Mouse (Mus musculus): ENCODE data around the gene Fzd7. TPM values are rescaled to one million over a fixed set of nuclear protein-coding genes. Genes with fewer than 3 reads are reported as not detected.
"Not testable (repeated sequence)": the region's sequence is repeated elsewhere in the genome, so short reads cannot be mapped to it uniquely, and the experiment has no call there.

Gene Fzd7
- polyA plus RNA-seq, 1 experiment from 2014 or later: 1.0 TPM

- H3K9me3 ChIP-seq (replicated peaks; ENCODE audit: control insufficient read depth, low read length); H3K36me3 ChIP-seq (ENCODE audit: control insufficient read depth, insufficient read depth); ATAC-seq (ENCODE audit: low read depth); H3K27ac ChIP-seq (ENCODE audit: low read length); H3K4me3 ChIP-seq (ENCODE audit: low read depth, low read length); H3K9ac ChIP-seq (ENCODE audit: low read depth, low read length); H3K27me3 ChIP-seq (ENCODE audit: control insufficient read depth, insufficient read depth, low read depth, low read length); H3K4me2 ChIP-seq (ENCODE audit: low read depth, low read length); H3K4me1 ChIP-seq (ENCODE audit: control insufficient read depth, low read depth, low read length): not testable (repeated sequence)
- WGBS (ENCODE audit: insufficient replicate concordance): 83% methylated on average over 14 of the region's 14 CpGs
These were observed 39.5 kb upstream of the Fzd7 start for GRCm38 (mm10) chr1:59442721-59443120.

DNA sequence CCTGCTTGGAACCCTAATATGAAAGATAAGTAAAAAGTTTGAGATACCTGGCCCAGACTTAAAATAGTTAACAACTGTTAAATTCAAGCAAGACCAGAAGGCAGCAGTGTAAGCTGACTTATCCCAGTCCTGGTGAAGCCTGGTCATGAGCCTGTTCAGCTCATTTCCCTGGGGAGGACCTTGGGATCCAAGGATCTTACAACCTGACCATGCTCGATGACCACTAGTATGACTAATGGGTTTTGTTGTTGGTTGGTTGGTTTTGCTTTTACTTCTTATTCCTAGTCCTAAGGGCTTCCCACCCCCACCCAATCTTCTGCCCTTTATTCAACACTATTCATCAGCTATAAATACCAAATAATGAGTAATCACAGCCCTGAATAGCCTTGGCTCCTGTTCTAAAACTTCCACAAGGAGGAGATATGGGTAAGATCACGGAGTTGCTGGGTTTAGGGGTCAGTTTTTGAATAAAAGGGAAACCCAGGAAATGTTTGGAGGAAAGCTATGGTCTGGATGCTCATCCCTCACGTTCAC is 38.0 kb upstream of the Fzd7 start:
- Histone ChIP-seq H3K4me3 (ENCODE audit: low read depth, low read length) (no peak overlapping the region), H3K9ac (ENCODE audit: low read depth, low read length) (no peak overlapping the region), H3K4me1 (ENCODE audit: control insufficient read depth, low read depth, low read length) (no peaks in the 10 kb centered on the region), H3K27ac (ENCODE audit: low read length) (no peak overlapping the region), H3K27me3 (ENCODE audit: control insufficient read depth, insufficient read depth, low read depth, low read length) (no peaks in the 10 kb centered on the region), H3K9me3 (replicated peaks; ENCODE audit: control insufficient read depth, low read length) (no peaks in the 10 kb centered on the region), H3K4me2 (ENCODE audit: low read depth, low read length) (no peak overlapping the region), H3K36me3 (ENCODE audit: control insufficient read depth, insufficient read depth) (no peaks in the 10 kb centered on the region)
- WGBS (ENCODE audit: insufficient replicate concordance): 53% methylated on average over 3 of the region's 3 CpGs
- no peak for ATAC-seq (ENCODE audit: low read depth)

- H3K4me2 ChIP-seq (ENCODE audit: low read depth, low read length): no peak overlapping the region
- no peaks in the 10 kb centered on the region for H3K27me3 ChIP-seq (ENCODE audit: control insufficient read depth, insufficient read depth, low read depth, low read length)
- H3K27ac ChIP-seq (ENCODE audit: low read length): no peak overlapping the region
- no peaks in the 10 kb centered on the region for H3K4me1 ChIP-seq (ENCODE audit: control insufficient read depth, low read depth, low read length)
- no peak overlapping the region for H3K9ac ChIP-seq (ENCODE audit: low read depth, low read length)
- H3K4me3 ChIP-seq (ENCODE audit: low read depth, low read length): no peak overlapping the region
- 72% methylated on average over 5 of the region's 5 CpGs for WGBS (ENCODE audit: insufficient replicate concordance)
- H3K9me3 ChIP-seq (replicated peaks; ENCODE audit: control insufficient read depth, low read length): no peaks in the 10 kb centered on the region
- H3K36me3 ChIP-seq (ENCODE audit: control insufficient read depth, insufficient read depth): no peaks in the 10 kb centered on the region
- ATAC-seq (ENCODE audit: low read depth): no peak
These were observed 37.0 kb upstream of the Fzd7 start for GRCm38 (mm10) chr1:59445242-59445641.

DNA sequence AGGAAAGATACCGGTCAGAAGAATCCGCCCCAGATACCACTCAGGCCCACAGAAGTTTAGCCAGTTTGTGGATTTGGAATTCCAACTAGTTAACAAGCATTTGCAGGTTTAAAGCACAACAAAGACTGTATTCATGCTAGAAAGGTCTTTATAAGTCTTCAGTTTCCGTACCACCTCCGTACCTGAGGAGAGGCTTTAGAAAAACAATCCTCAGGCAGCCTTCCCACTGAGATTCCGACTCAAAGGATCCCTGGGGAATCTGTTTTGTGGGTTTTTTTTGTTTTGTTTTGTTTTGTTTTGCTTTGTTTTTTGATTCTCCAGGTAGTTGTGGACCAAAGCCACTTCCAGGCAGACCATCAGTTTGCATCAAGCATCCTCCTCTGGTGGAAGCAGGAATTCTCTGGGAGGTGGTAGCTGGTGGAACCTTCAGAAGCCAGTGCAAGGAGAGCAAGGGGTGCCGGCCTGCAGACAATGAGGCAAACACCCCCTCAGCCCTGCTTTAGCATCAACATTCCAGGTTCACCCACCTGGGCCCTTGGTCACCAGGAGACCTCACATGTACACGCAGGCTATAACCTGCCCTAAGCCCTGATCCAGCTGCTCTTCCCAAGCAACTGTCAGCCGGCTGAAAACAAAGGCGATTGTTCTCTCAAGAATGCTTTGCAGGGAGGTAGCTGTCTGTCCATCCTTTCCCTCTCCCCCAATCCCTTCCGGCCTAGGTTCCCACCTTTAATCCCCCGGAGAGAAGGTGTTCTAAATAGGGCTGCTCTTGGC is 33.5 kb upstream of the Fzd7 start:
- Histone ChIP-seq H3K9ac (ENCODE audit: low read depth, low read length) (no peak overlapping the region), H3K4me2 (ENCODE audit: low read depth, low read length) (no peak overlapping the region)

DNA sequence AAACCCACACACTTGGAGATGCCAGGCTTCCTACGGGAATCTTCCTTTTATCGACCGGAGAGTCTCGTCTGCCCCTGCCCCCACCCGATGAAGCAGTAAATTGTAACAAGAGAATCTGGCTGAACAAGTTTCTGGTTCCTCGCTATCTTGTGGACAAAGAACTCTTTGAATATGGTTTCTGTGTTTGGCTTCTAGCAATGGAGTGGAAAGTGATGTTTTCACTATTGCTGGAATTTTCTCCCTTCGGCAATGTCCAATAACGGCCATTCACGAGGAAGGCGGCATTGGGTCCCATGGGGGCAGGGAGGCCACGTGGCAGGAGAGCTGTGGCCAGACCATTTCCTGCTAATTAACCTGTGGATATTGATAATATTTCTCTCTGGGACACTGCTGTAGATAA is 32.8 kb upstream of the Fzd7 start:
- WGBS (ENCODE audit: insufficient replicate concordance): 56% methylated on average over 11 of the region's 11 CpGs
- Histone ChIP-seq H3K27me3 (ENCODE audit: control insufficient read depth, insufficient read depth, low read depth, low read length) (no peaks in the 10 kb centered on the region), H3K4me3 (ENCODE audit: low read depth, low read length) (no peak overlapping the region), H3K9ac (ENCODE audit: low read depth, low read length) (no peak overlapping the region), H3K4me1 (ENCODE audit: control insufficient read depth, low read depth, low read length) (no peaks in the 10 kb centered on the region), H3K4me2 (ENCODE audit: low read depth, low read length) (no peak overlapping the region), H3K36me3 (ENCODE audit: control insufficient read depth, insufficient read depth) (no peaks in the 10 kb centered on the region), H3K9me3 (replicated peaks; ENCODE audit: control insufficient read depth, low read length) (no peaks in the 10 kb centered on the region), H3K27ac (ENCODE audit: low read length) (no peak overlapping the region)
- no peak for ATAC-seq (ENCODE audit: low read depth)

More for the DNA sequence above, 33.5 kb upstream of the Fzd7 start:
- Histone ChIP-seq H3K27ac (ENCODE audit: low read length) (no peak overlapping the region), H3K4me3 (ENCODE audit: low read depth, low read length) (no peak overlapping the region), H3K36me3 (ENCODE audit: control insufficient read depth, insufficient read depth) (no peaks in the 10 kb centered on the region), H3K4me1 (ENCODE audit: control insufficient read depth, low read depth, low read length) (no peaks in the 10 kb centered on the region), H3K27me3 (ENCODE audit: control insufficient read depth, insufficient read depth, low read depth, low read length) (no peaks in the 10 kb centered on the region), H3K9me3 (replicated peaks; ENCODE audit: control insufficient read depth, low read length) (no peaks in the 10 kb centered on the region)
- no peak for ATAC-seq (ENCODE audit: low read depth)
- 65% methylated on average over 11 of the region's 11 CpGs for WGBS (ENCODE audit: insufficient replicate concordance)

GRCm38 (mm10) chr1:59450896-59451295 is 31.3 kb upstream of the Fzd7 start:
- no peaks in the 10 kb centered on the region for H3K27me3 ChIP-seq (ENCODE audit: control insufficient read depth, insufficient read depth, low read depth, low read length)
- WGBS (ENCODE audit: insufficient replicate concordance): 71% methylated on average over 11 of the region's 11 CpGs
- no peaks in the 10 kb centered on the region for H3K4me1 ChIP-seq (ENCODE audit: control insufficient read depth, low read depth, low read length)
- H3K27ac ChIP-seq (ENCODE audit: low read length): no peak overlapping the region
- ATAC-seq (ENCODE audit: low read depth): no peak
- no peak overlapping the region for H3K9ac ChIP-seq (ENCODE audit: low read depth, low read length)
- no peaks in the 10 kb centered on the region for H3K9me3 ChIP-seq (replicated peaks; ENCODE audit: control insufficient read depth, low read length)
- H3K4me2 ChIP-seq (ENCODE audit: low read depth, low read length): no peak overlapping the region
- H3K36me3 ChIP-seq (ENCODE audit: control insufficient read depth, insufficient read depth): no peaks in the 10 kb centered on the region
- no peak overlapping the region for H3K4me3 ChIP-seq (ENCODE audit: low read depth, low read length)

DNA sequence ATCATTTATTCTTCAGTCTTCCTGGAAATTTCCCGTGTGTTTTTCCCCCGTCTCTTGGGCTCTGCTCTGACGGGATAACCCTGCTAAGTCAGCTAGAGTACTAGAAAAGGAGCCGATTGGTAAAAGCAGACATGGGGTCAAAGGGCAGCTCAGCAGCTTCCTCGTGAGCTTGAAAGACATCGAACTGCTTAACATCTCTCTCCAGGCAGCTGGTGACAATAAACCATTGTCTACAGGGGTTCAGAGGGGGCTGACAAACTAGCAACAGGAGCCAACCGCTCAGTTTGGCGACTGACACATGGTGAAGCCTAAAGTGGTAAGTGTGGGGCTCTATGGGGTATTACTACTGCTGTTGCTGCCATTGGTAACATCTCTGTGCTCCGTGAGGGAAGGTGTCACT is 30.6 kb upstream of the Fzd7 start:
- 41% methylated on average over 9 of the region's 9 CpGs for WGBS (ENCODE audit: insufficient replicate concordance)
- no peak for ATAC-seq (ENCODE audit: low read depth)

DNA sequence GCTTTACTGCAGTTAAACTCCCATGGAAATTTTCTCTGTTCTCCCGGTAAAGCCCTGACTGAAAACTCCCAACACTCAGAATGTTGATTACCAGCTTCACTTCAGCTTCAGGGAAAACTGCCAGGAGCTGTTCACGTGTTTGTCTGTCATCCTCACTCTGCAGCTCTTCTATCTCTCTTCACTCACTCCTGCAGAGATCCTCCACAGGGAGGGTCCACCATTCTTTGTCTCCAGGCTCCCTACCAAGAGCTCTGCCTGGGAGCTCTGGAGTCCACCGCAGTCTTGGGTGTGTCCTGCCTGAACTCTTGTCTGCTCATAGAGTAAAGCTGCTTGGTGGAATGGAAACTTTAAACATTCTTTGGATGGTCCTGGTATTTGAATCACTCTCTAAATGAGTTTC is 25.4 kb upstream of the Fzd7 start:
- Histone ChIP-seq H3K9me3 (replicated peaks; ENCODE audit: control insufficient read depth, low read length) (no peaks in the 10 kb centered on the region), H3K27me3 (ENCODE audit: control insufficient read depth, insufficient read depth, low read depth, low read length) (no peaks in the 10 kb centered on the region), H3K36me3 (ENCODE audit: control insufficient read depth, insufficient read depth) (no peaks in the 10 kb centered on the region), H3K27ac (ENCODE audit: low read length) (no peak overlapping the region), H3K4me3 (ENCODE audit: low read depth, low read length) (no peak overlapping the region), H3K9ac (ENCODE audit: low read depth, low read length) (no peak overlapping the region), H3K4me1 (ENCODE audit: control insufficient read depth, low read depth, low read length) (no peaks in the 10 kb centered on the region), H3K4me2 (ENCODE audit: low read depth, low read length) (no peak overlapping the region)
- 43% methylated on average over 3 of the region's 3 CpGs for WGBS (ENCODE audit: insufficient replicate concordance)
- ATAC-seq (ENCODE audit: low read depth): no peak

More for the DNA sequence above, 30.6 kb upstream of the Fzd7 start:
- Histone ChIP-seq H3K4me1 (ENCODE audit: control insufficient read depth, low read depth, low read length) (no peaks in the 10 kb centered on the region), H3K27ac (ENCODE audit: low read length) (no peak overlapping the region), H3K4me2 (ENCODE audit: low read depth, low read length) (no peak overlapping the region), H3K36me3 (ENCODE audit: control insufficient read depth, insufficient read depth) (no peaks in the 10 kb centered on the region), H3K27me3 (ENCODE audit: control insufficient read depth, insufficient read depth, low read depth, low read length) (no peaks in the 10 kb centered on the region), H3K9ac (ENCODE audit: low read depth, low read length) (no peak overlapping the region), H3K4me3 (ENCODE audit: low read depth, low read length) (no peak overlapping the region), H3K9me3 (replicated peaks; ENCODE audit: control insufficient read depth, low read length) (no peaks in the 10 kb centered on the region)

- Histone ChIP-seq H3K4me1 (ENCODE audit: control insufficient read depth, low read depth, low read length) (no peaks in the 10 kb centered on the region), H3K27me3 (ENCODE audit: control insufficient read depth, insufficient read depth, low read depth, low read length) (no peaks in the 10 kb centered on the region), H3K36me3 (ENCODE audit: control insufficient read depth, insufficient read depth) (no peaks in the 10 kb centered on the region), H3K4me3 (ENCODE audit: low read depth, low read length) (no peak overlapping the region), H3K27ac (ENCODE audit: low read length) (no peak overlapping the region), H3K9me3 (replicated peaks; ENCODE audit: control insufficient read depth, low read length) (no peaks in the 10 kb centered on the region), H3K9ac (ENCODE audit: low read depth, low read length) (no peak overlapping the region), H3K4me2 (ENCODE audit: low read depth, low read length) (no peak overlapping the region)
- ATAC-seq (ENCODE audit: low read depth): no peak
- WGBS (ENCODE audit: insufficient replicate concordance): 51% methylated on average over 4 of the region's 4 CpGs
These were observed 24.4 kb upstream of the Fzd7 start for GRCm38 (mm10) chr1:59457873-59458272.

Measured in liver, embryonic 16.5 days (tissue).